Mouse (Mus musculus): ENCODE results near the gene Txndc2. TPM values are rescaled to one million over a fixed set of nuclear protein-coding genes. Genes with fewer than 3 reads are reported as not detected.
"Not testable (repeated sequence)": the region's sequence is repeated elsewhere in the genome, so short reads cannot be mapped to it uniquely, and the experiment has no call there.

The Txndc2 gene
- total RNA-seq, 4 experiments from 2014 or later: 9.2 to 45.4 (median 18.7) TPM

DNA sequence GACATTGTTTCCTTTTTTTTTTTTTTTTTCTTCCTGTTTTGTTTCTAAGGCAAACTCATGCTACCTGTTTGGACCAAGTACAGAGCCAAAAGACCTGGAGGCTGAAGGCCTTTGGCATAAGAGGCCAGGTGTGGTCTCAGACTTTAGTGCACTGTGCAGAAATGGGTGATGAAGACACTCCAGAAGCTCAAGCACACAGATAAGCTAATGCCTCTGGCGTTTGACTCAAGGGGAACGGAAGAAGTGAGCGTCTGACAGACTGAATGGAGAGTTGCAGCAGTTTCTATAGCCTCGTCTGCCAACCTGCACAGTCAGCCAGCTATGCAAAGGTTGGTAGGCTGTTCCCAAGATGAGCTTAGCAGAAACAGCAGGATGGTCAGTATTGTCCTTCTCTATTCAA, 13.6 kb upstream of the Txndc2 start:
- no peak for DNase-seq

DNA sequence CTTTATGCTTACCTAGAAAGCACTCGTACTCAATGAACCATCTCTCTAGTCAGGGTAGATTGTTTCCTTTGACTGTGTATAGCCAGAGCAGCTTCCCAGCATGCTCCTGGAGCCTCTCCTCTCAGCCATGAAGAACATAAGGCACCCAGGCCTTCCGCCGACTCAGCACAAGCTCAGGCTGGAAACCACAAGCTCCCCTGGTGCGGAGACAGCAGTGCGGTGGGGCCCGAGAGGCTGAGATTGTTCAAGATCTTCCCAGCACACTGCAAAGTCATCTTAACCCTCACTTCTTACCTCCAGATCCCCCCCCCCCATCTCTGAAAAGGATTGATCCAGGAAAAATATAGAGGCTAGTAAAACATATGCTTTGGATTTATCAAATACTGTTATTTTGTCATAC, 8.6 kb upstream of the Txndc2 start:
- DNase-seq: no peak

DNA sequence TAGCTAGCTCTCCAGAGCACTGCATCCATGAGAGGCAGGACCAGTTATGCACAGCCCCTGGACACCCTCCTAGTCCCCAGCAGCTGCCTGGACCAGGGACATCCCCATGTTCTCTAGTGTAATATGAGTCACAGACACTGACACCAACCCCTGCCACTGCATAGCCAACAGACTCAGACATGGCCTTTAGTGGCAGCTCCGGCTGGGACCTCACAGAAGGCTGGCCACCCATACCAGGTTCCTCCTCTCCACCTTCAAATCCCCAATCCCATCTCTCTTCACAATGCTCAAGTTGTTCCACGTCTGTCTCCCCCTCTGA, 7.2 kb upstream of the Txndc2 start:
- DNase-seq: peak; percentile 41

DNA sequence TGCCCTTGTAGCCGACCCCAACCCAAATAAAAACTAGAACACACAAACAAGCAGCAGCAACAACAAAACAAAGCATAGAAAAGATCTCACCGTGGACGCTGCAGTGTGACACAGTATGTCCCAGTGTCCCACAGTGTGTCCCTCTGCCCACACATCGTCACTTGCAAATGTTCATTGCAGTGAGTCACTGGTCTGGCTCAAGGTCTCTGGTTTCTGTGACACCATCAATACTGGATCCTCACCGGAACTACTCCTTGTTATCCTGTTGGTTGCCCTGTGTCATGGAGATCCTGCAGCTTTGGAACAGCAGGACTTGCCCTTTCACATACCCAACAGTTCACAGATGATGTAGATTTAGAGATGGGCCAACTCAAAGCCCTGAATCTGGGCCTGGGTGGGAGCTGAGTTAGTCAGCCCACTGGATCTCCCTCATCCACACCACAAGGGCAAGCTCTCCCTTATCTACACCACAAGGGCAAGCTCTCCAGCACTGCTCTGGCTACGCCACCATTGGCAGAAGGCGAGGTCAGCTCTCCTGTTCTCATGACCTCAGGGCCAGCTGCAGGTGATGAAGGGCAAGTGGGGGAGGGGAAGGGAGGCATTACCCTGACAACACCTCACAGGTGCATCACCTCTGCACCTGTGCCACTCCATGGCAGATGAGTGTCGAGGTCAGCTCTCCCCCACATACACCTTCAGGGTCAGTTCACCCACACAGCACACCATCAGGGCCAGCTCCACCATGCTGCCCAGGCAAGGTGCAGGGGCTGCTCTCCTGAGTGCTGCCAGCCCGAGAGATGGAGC, 6.6 kb upstream of the Txndc2 start:
- peak; percentile 86 for DNase-seq

DNA sequence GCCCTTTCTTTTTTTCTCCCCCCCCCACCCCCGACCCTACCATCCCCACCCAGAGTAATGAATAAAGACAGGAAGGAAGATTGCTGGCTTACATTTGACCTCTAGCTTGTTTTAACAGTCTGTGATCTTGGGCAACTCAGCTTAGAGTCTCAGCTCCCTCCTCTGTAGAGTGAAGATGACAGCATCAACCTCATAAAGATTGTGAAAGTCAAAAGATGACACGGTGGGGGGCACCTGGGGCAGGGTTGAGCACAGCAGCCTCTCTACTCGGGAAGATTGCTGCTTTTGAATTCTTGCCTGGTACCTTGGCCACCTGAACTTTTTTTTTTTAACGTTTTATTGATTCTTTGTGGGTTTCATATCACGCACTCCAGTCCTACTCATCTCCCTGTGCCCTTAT, 6.0 kb upstream of the Txndc2 start:
- no peak for DNase-seq

DNA sequence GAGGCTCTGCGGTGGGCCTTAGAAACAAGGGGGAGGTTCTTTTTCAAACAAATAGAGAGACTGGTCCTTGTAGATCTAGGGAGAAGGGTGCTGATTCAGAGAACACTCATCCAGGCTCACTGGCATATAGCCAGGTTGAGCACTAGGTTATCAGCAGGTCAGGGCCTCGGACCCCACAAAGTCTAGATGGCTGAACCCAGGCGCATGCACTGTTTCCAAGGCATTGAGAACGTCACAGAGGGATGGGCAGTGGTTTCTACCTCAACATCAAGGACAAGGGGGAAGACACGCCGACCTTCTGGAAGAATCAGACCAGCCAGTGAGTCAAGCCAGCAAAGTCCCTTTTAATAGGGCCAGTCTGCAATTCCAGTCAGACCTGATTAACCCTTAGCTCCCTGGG, 5.3 kb upstream of the Txndc2 start:
- peak; percentile 89 for DNase-seq

DNA sequence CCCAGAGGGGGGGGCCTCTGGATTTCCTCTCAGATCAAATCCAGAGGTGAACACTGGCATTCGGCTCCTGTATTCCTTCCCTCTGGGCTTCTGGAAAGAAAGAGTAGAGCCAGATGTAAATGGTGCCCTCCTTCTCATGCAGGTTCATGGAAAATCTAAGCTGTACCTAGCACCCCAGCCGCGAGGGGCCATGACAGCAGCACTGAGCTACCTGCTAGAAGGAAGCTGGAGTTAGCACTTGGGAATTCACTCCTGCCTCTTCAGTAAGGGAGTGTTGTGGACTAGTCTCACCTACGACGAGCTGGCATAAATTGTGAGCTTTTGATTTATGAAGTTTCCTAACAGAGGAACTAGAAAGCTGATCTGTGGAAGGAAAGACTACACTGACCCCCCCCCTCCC, 1.6 kb upstream of the Txndc2 start:
- no peak for DNase-seq

DNA sequence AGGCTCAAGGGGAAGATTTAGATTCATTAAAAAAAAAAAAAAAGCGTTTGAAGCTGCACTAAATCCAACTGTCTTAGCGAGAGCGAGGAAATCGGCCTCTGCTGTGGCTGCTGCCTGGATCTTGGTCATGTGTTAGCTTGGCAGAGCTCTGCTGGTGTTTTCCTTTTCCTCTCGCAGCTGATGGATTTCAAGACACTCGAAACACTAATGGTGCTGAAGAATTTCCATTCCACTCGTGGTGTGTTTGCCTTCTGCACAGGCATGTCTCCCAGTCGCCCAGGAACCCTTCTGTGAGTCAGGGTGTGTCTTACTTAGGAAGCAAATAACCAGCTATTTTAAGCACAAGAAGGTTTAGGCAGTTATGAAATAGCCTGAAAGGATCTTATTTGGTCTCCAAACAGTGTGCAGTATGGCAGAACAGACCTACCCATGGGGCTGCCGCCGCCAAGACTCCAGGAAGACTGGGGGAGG, 1.1 kb upstream of the Txndc2 start:
- DNase-seq: no peak

DNA sequence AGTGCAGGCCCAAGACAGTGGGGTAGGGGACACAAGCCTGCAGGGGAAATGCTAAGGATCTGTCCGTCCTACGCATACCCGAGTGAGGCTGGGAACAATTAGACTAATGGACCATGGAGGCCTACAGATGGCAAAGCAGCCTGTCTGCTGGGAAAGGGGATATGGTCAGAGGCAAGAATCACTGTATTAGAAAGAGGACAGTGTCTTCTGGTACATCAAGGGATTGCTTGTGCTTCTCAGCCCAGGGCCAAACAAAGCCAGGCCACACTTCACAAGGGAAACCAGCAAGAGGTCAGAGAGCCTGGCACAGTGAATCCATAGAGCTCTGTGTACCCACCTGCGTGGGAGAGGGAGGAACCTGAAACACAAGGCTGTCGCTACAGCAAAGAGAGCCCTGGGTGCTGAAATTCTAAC, 617 bp upstream of the Txndc2 start:
- DNase-seq: no peak

DNA sequence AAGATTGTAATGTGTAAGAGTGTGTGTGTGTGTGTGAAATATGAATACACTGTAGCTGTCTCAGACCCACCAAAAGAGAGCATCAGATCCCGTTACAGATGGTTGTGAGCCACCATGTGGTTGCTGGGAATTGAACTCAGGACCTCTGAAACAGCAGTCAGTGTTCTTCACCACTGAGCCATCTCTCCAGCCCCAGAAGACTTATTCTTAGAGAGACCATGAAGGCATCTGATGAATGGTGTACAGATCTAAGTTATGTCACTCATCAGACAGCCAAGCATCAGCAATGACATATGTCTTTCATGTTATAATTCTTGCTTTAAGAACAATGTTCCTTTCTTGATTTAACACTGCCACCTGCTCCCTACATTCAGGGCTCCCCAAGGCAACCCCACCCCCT, 2.8 kb downstream of the Txndc2 start:
- DNase-seq: no peak

DNA sequence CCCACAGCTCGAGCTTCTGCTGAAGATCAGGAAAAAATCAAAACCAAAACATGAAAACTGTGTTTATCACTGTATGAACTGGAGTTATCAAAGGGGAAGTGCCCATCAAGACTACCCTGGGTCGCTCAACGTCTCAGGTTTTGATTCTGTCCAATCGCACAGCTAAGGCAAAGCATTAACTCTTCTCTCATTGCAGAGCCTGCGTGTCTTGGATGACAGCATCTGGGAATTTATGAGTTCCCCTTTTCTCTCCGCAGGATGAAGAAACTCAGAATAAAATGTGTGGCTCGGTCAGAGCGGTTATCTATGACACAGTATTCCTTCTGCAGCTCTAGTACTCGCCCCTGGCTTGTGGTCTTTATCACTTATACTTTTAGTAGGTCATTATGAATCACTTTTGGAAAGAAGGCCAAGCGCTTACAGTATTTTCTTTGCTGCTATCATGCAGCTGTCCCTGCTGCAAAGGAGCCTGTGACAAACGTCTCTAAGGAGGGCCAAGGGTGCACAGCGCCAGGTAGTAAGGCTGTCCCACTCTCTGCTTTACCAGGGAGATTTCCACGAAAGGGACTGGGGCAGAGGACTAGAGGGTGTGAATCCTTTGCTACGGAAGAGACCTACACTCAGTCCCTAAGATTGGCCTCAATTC, 6.1 kb downstream of the Txndc2 start:
- DNase-seq: no peak

DNA sequence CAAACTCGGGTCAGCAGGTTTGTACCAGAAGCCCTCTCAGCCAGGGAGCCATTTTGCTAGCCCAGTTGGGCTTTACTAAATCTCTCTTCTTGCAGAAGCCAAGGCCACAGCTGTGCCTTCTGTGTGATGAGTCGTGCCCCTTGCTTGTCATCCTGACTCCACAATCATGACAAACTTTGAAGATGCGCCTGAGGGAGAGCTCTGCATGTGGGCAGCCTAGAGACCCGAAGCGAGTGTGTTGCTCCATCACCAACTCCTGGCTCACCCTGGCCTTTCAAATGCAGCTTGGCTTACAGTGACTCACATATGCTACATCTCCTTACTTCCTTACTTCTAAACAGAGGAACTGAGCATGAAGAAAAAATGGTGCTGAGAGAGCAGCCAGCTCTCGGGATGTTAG, 12.0 kb downstream of the Txndc2 start:
- no peak for DNase-seq

DNA sequence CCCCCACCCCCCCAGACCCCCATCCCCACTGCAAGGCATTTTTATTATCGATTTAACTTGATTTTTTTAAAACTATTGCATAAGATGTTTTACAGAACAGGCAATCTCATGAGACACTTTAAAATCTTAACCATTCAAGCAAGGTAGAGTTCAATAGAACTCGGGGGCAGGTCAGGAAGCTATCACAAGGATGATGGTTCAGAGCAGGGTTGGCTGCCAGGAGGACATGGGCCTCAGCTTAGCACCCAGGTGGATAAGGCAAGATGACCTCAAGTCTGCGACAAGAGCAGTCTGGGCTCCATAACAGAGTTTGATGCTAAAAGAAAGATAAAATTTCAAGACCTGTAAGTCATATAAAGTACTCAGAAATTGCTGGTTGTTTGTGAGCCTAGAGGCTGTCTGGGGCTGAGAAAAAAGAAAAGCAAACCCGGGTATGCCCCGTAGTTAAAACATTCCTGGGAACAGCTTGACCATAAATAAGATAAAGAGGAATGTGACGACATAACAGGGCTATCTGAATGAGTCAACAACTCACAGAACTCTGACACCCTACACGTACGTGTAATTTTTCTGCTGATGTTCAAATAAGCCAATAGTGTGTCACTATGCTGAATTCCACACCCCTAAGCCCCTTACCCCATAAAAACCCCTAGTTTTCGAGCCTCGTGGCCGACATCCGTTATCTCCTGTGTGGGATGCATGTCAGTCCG, 13.0 kb downstream of the Txndc2 start:
- DNase-seq: not testable (repeated sequence)

DNA sequence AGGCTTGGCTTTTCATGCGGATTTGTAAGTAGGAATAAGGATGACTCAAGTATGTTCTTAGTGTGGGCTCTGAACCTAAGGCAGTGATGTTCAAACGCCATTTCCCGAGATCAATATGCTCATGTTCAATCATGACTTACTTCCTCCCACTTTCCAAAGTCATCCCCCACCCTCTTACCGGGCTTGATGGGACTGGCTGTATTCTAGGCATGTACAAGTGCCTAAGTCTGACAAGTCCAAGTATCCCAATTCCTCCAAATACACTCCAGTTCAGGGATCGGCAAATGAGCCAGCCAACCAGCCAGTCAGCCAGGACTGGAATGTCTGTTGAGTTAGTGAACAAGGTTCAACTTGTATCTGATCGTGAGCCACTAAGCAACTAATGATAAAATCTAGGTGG, 15.7 kb downstream of the Txndc2 start:
- no peak for DNase-seq

DNA sequence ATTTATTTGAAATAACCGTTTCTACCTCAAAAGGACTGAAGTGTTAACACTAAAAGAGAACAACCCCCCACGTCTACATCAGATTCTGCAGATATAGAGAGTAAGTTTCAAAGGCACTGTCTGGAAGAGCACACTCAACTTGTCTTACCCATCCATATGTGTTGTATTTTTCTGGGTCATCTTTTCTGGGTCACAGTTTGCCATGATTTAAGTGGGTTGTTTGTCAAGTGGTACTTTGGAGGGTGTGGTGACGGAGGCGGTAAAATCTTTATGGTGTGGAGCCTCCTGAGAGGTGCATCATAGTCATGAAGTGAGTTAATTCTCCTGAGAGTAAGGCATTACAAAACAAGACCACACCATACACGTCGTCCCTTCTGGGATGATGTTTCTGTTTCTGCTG, 16.4 kb downstream of the Txndc2 start:
- DNase-seq: no peak

DNA sequence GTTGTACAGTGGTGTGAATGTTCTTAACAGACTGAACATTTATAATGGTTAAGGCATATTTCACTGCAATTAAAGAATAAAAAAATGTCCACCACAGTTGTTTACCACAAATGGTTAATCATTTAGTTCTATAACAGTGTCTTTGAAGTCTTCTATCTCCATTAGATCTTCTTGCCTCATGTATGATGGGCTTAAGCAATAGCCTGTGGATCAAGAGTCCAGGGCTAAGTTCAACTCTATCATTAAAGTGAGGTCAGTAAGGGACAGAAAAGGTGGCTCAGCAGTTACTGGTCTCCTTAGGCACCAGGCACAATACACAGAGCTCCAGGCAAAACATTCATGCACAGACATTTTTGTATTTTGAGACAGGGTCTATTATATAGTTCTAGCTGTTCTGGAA, 18.8 kb downstream of the Txndc2 start:
- no peak for DNase-seq

DNA sequence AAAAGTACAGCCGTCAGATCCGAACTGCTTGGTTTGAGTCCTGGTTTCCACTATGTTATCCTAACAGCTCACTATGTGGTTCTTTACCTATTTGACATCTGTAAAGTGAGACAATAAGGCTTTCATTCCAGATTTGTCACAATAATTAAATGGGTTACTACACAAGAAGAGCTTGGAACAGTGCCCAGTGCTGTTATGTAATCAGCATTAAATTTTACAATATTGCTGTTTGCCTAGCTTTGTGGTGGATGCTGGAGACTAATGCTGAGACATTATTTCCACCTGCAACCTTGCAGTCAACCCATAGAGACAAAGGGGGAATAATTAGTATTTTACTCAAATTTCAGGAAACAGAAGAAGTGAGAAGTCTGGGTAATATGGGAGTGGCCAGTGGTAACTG, 23.5 kb downstream of the Txndc2 start:
- DNase-seq: no peak

DNA sequence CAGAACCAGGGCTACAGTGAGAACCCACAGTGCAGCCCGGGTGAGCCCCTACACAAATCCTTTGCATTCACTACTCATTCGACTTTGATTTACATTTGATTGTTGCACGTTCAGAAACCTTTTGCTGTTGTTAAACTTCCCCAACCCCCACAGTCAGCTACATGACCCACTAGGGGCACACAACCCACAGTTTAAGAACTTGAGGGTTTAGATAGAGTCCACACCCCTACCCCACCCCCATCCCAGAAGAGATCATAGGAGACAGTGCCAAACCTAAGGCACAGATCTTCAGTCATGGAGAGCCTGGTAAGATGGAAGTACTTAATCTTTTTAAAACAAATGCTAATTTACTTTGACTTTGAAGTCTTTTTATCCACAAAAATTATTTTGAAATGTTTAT, 26.3 kb downstream of the Txndc2 start:
- DNase-seq: no peak

DNA sequence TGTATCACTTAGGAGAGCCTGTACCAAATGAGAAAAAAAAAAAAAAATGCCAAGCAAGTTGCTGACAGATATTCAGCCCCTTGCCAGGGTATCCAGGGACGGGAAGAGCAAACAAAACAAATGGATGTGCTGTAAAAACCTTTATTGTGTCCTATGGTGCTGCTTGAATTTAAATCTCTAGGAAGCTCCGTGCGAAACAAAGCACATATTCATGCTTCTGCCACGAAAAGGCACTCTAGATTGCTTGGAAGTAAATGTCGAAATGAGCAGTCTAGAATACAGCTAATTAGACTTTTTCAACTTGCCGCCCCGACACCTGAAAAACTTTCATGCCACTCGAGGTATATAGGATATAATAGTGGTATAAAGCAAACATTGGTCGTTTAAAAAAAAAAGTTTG, 27.5 kb downstream of the Txndc2 start:
- no peak for DNase-seq

DNA sequence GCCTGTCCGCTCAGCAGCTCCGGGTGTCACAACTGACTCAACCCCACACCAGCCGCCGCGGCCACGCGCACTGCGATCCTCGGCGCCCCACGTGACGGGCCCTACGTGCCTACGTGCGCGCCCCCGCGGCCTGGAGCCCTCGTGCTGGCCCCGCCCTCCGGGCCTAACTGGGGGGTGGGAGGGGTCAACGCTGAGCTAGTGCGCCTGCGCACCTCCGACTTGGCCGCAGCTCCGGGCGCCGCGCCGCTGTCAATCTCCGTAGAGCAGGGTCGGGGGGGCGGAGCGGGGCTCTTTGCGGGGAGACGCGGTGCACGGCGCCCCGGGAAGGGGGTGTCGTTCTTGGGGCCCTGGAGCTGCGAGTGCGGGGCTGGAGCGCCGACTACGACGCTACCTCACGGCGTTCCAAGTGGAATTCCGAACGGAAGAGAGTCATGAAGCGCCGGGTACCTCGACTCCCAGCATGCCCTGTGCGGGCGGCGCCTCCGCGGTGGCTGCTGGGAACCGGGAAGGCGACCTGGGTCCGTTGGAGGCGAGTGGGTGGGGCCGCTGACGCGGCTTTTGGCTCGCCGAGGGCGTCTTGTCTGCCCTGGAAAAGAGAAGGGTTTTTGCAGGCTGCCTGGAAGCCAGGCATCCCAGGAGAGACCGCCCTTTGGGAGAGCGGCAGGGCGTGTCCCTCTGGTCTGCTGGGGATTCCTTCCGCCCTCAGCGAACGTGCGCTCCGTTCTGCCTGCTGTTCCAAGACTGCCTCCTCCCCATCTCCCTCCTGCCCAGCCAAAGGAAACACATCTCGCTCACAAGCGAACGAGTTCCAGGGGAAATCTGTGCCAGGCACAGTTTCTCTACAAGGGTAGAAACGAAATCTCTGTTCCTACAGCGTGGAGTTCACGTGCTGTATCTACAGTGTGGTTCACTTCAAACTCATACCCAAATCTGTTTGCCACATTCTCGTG, 28.2 kb downstream of the Txndc2 start, which contains the start of gene Vapa:
Gene Vapa, minus strand, starts transcription at position 93 of the 950 bp plus-strand sequence.
- DNase-seq: peak; percentile 98

DNA sequence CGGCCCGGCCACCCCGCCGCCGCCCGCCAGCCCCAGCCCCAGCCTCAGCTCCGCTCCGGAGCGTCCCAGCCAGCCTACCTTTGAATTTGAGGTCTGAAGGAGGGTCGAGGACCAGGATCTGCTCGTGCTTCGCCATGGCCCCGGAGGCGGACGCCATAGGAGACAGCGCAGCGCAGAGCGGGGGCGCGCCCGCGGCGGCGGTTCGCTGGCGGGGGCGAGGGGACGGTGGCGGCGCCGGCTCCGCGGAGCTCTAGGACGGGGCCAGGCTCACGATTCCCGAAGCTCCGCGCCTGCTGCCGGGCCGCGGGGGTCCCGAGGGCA, 28.9 kb downstream of the Txndc2 start:
- DNase-seq: no peak

DNA sequence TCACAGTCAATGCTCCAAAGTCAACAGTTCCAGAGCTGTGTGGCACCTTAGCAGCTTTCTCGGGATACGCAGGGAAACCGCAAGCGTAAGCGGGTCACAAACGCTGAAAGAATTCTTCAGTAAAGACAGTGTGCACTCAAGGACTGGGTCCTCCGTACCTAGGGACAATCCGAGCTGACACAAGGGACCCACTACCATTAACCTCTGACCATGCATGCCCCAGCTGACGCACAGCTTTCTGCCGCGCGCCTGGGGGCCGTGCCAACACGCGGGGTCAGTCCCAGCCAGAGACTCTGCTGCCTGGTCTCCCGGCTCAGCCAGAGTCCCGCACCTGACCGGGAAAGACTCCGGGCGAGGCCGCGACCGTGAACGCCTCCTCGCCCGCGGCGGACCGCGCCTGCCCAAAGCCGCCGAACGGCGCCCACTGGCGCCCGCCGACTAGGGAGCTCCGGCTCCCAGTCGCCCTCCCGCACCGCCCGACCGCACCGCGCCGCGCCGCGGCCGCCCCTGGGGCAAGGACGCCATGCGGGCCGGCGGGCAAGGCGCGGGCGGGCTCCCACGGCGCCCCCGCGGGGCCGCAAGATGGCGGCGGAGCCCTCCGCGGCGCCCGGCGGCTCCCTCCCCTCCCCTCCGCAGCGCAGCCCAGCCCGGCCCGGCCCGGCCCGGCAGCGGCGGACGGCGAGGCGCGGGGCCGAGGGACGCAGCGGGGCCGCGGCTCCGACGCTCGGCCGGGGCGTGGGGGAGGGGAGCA, 29.4 kb downstream of the Txndc2 start:
- peak; percentile 52 for DNase-seq

Data from adrenal gland, adult 8-10 months (tissue).